Mouse (Mus musculus) spleen, adult 18-20 months (tissue): ENCODE measurements around the gene Apoc3.

Source experiments
- DNase-seq, 2 experiments: peaks; one replicate each; pipeline ENCODE4 v3.0.0; 2022; ENCODE audit warnings: mixed read lengths in 2 of 2

Apoc3 gene

GRCm38 (mm10) chr9:46191644-46192043, 43.8 kb downstream of the Apoc3 start:
- DNase-seq: no peak

GRCm38 (mm10) chr9:46191234-46191633, 44.2 kb downstream of the Apoc3 start:
- DNase-seq: no peak

DNA sequence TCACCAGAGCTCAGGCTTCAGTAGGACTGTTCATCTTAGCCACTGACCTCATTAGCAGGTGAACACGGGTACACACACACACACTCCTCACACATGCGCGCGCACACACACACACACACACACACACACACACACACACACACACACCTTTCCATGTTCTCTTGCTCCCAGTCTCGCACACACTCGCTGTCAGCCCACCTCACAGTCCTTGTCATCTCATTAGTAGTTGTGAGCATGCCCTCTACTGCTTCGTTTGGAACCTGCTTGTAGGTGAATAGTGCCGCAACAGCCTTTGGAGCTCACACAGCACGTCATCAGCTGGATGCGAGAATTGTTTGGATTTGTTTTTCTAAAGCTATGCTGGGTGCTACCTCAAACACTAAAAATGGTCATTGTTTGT, 46.1 kb downstream of the Apoc3 start:
- DNase-seq: no peak

DNA sequence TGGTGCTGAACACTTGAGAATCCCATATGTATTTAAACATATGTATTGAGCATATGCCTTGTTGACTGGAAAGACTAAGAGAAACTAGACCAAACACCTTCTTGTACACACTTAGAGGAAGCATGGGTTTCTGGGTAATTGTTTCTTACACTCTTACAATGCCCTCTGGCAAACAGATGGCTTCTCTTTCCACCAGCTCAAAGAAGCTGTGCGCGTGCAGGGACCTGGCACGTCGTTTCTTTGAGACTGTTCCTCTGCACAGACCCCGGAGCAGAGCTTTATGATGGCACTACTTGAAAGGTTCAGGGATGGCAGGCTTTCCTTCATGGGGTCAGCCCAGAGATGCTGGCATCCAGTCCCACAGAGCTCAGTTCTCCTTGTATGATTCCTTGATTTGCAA, 46.5 kb downstream of the Apoc3 start:
- DNase-seq: no peak

- DNase-seq: no peak
These were observed 47.1 kb downstream of the Apoc3 start for GRCm38 (mm10) chr9:46188370-46188769.

GRCm38 (mm10) chr9:46186387-46186786, 49.0 kb downstream of the Apoc3 start:
- DNase-seq: no peak

GRCm38 (mm10) chr9:46185191-46185590, 50.2 kb downstream of the Apoc3 start:
- no peak for DNase-seq

DNA sequence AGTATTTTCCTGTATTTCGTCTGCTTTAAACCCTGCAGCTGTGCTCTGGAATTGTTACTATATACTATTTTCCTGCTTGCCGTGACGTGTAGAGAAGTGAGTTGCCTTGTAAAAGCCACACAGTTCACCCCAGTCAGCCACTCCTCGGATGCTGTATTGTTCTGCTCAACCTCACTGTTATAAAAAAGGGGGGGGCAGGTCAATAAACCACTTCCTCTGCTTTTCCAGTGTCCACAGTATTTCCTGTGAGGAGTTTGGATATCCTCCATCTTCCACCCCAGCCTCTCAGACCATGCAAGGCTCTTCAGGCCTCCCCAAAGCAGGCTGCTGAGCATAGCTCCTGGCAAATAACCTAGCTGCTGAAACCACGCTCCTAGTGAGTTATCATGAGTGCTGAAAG, 50.9 kb downstream of the Apoc3 start:
- no peak for DNase-seq
